Mouse (Mus musculus) spleen, adult 2 months (tissue): ENCODE data around the gene Erc2. TPM values are rescaled to one million over a fixed set of nuclear protein-coding genes. Genes with fewer than 3 reads are reported as not detected.

Source experiments
- DNase-seq, 2 experiments: peaks; one replicate each; pipeline versions ENCODE4 v3.0.0 to v3.0.0-alpha.2; 2012 to 2021; ENCODE audit warnings: low spot score in 2 of 2, low read depth in 1 of 2
- H3K27ac ChIP-seq: fragments of 200-500 bp; 2 replicates; pipeline ENCODE4 v1.5.1; 2012; ENCODE audit warnings: low read length, inconsistent platforms; ENCODE audit not compliant: insufficient read depth
- H3K27me3 ChIP-seq: fragments of 200-500 bp; 2 replicates; pipeline ENCODE4 v1.6.1; 2012; ENCODE audit warnings: mild to moderate bottlenecking, moderate library complexity, low read length, inconsistent platforms; ENCODE audit not compliant: control insufficient read depth, insufficient read depth
- H3K36me3 ChIP-seq: fragments of 200-500 bp; 2 replicates; pipeline ENCODE4 v1.6.1; 2012; ENCODE audit warnings: mild to moderate bottlenecking, low read length, inconsistent platforms; ENCODE audit not compliant: control insufficient read depth, insufficient read depth
- H3K4me1 ChIP-seq: fragments of 200-500 bp; 2 replicates; pipeline ENCODE4 v1.6.1; 2011; ENCODE audit warnings: inconsistent platforms; ENCODE audit not compliant: control insufficient read depth, insufficient read depth, insufficient read length
- H3K4me3 ChIP-seq: fragments of 200-500 bp; 2 replicates; pipeline ENCODE4 v1.5.1; 2011; ENCODE audit warnings: mild to moderate bottlenecking, inconsistent platforms; ENCODE audit not compliant: insufficient read depth, insufficient read length; ENCODE audit errors: extremely low read depth
- CTCF ChIP-seq: fragments of 200-500 bp; IDR thresholded peaks from 2 replicates; pipeline ENCODE4 v1.5.1; 2011; ENCODE audit warnings: mild to moderate bottlenecking, inconsistent platforms; ENCODE audit not compliant: insufficient read depth, insufficient read length, insufficient replicate concordance; ENCODE audit errors: extremely low read depth
- POLR2A ChIP-seq: fragments of 200-500 bp; IDR thresholded peaks from 2 replicates; pipeline ENCODE4 v1.6.1; 2011; ENCODE audit warnings: low read depth, low read length, inconsistent platforms
- WGBS: fragments of 180-500 bp; shearing (Covaris S2); methylation state at CpG from one replicate; pipeline ENCODE4 v1.1.7; 2018; 5-methylcytosine and 5-hydroxymethylcytosine counted together
- polyA plus RNA-seq: library from polyadenylated mRNA; depleted of rRNA; stranded (reverse); fragments of >200 nt; gene quantifications from 2 replicates; pipeline ENCODE4 v1.2.3, GENCODE M21; 2012

The Erc2 gene
- polyA plus RNA-seq, 1 experiment: 0.11 TPM

GRCm38 (mm10) chr14:28240111-28240510 is 617.9 kb downstream of the Erc2 start:
- no peaks in the 10 kb centered on the region for H3K36me3 ChIP-seq
- H3K4me1 ChIP-seq: no peaks in the 10 kb centered on the region
- H3K27ac ChIP-seq: no peak overlapping the region
- no peak overlapping the region for H3K4me3 ChIP-seq
- no peaks in the 10 kb centered on the region for H3K27me3 ChIP-seq
- DNase-seq: no peak
- TF ChIP-seq POLR2A (no peak), CTCF (no peak)
- 28% methylated on average over 3 of the region's 3 CpGs for WGBS

GRCm38 (mm10) chr14:28242743-28243142 is 620.5 kb downstream of the Erc2 start:
- WGBS: 53% methylated on average over 3 of the region's 3 CpGs

GRCm38 (mm10) chr14:28243474-28243873 is 621.2 kb downstream of the Erc2 start:
- Histone ChIP-seq H3K4me1 (no peaks in the 10 kb centered on the region), H3K27ac (no peak overlapping the region), H3K36me3 (no peaks in the 10 kb centered on the region), H3K4me3 (no peak overlapping the region), H3K27me3 (no peaks in the 10 kb centered on the region)
- no peak for DNase-seq
- 80% methylated on average over 4 of the region's 4 CpGs for WGBS
- TF ChIP-seq CTCF (no peak), POLR2A (no peak)

More at GRCm38 (mm10) chr14:28242743-28243142, 620.5 kb downstream of the Erc2 start:
- TF ChIP-seq CTCF (no peak), POLR2A (no peak)
- Histone ChIP-seq H3K27me3 (no peaks in the 10 kb centered on the region), H3K4me1 (no peaks in the 10 kb centered on the region), H3K27ac (no peak overlapping the region), H3K36me3 (no peaks in the 10 kb centered on the region), H3K4me3 (no peak overlapping the region)
- DNase-seq: no peak

GRCm38 (mm10) chr14:28262706-28263105 is 640.5 kb downstream of the Erc2 start:
- no peaks in the 10 kb centered on the region for H3K4me1 ChIP-seq
- no peaks in the 10 kb centered on the region for H3K36me3 ChIP-seq
- no peak overlapping the region for H3K4me3 ChIP-seq
- WGBS: 59% methylated on average over 4 of the region's 4 CpGs
- DNase-seq: no peak
- TF ChIP-seq POLR2A: no peak
- TF ChIP-seq CTCF: no peak
- H3K27ac ChIP-seq: no peak overlapping the region
- H3K27me3 ChIP-seq: no peaks in the 10 kb centered on the region

- 79% methylated on average over 2 of the region's 2 CpGs for WGBS
- no peaks in the 10 kb centered on the region for H3K4me1 ChIP-seq
- no peak for TF ChIP-seq CTCF
- TF ChIP-seq POLR2A: no peak
- no peak overlapping the region for H3K4me3 ChIP-seq
- H3K36me3 ChIP-seq: no peaks in the 10 kb centered on the region
- no peaks in the 10 kb centered on the region for H3K27me3 ChIP-seq
- DNase-seq: no peak
- no peak overlapping the region for H3K27ac ChIP-seq
Measured at GRCm38 (mm10) chr14:28267367-28267766, 645.1 kb downstream of the Erc2 start.

GRCm38 (mm10) chr14:28271846-28272245 is 649.6 kb downstream of the Erc2 start:
- H3K4me3 ChIP-seq: no peak overlapping the region
- TF ChIP-seq POLR2A: no peak
- no peak for TF ChIP-seq CTCF
- WGBS: 87% methylated on average over 8 of the region's 8 CpGs
- no peak overlapping the region for H3K27ac ChIP-seq
- H3K4me1 ChIP-seq: no peaks in the 10 kb centered on the region
- H3K27me3 ChIP-seq: no peaks in the 10 kb centered on the region
- DNase-seq: no peak
- no peaks in the 10 kb centered on the region for H3K36me3 ChIP-seq

- H3K27me3 ChIP-seq: no peaks in the 10 kb centered on the region
- WGBS: 56% methylated on average over 1 of the region's 1 CpGs
- H3K4me3 ChIP-seq: no peak overlapping the region
- H3K4me1 ChIP-seq: no peaks in the 10 kb centered on the region
- H3K36me3 ChIP-seq: no peaks in the 10 kb centered on the region
- no peak for TF ChIP-seq POLR2A
- TF ChIP-seq CTCF: no peak
- no peak for DNase-seq
- no peak overlapping the region for H3K27ac ChIP-seq
Measured at GRCm38 (mm10) chr14:28273669-28274068, 651.4 kb downstream of the Erc2 start.
